Mouse (Mus musculus) frontal cortex, adult (tissue): ENCODE measurements around the gene Arhgap30.

ENCODE experiments used
- ATAC-seq: cut with Nextera tagmentation; 2 replicates; pipeline ENCODE4 v1.9.2; 2017; ENCODE audit warnings: mild to moderate bottlenecking, moderate library complexity, mixed read lengths; ENCODE audit not compliant: low TSS enrichment

The Arhgap30 gene

GRCm38 (mm10) chr1:171388376-171389102 is at the start of gene Arhgap30:
Gene Arhgap30, plus strand, starts transcription at chr1:171388954.
- no peak for ATAC-seq

- no peak for ATAC-seq
Measured at GRCm38 (mm10) chr1:171342262-171343207, 46.2 kb upstream of the Arhgap30 start.

DNA sequence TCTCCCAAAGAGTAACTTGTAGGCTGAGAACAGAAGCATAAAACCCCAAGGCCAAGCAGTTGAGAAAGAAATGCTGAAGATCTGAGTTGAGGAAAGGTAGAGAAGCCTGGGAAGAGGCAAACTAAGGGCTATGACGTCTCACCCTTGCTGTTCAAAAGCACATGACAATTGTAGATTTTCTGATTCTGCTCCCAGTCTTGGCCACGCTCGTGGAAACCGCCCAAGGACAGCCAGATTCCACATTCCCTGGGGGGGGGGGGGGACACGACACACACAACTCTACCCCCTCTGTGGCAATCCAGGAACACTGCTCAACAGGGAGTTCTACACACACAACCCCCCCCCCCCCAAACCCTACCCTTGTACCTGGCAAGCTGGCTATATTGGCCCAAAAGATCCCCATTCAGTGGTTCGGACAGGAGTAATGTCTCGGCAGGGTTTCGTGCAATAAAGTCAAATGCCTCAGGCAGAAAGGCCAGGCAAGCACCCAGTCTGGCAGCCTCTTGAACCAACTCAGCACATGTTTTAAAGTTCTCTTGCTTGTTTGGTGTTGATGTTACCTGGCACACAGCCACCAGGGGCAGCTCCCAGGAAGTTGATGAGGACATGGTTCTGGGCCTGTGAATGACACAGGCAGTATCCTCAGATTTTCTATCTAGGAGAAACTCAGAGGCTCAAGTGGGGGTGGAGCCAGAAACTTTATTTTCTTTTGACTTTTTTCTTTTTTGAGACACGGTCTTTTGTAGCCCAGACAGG is 44.7 kb upstream of the Arhgap30 start:
- no peak for ATAC-seq

- ATAC-seq = no peak
Measured at GRCm38 (mm10) chr1:171344715-171345114, 44.0 kb upstream of the Arhgap30 start.

GRCm38 (mm10) chr1:171345225-171346094 is 43.3 kb upstream of the Arhgap30 start, which contains the start of the genes Nit1 and Pfdn2:
Gene Nit1, minus strand, starts transcription at chr1:171345646.
Gene Pfdn2, plus strand, starts transcription at chr1:171345670.
- peak; percentile 95 for ATAC-seq

DNA sequence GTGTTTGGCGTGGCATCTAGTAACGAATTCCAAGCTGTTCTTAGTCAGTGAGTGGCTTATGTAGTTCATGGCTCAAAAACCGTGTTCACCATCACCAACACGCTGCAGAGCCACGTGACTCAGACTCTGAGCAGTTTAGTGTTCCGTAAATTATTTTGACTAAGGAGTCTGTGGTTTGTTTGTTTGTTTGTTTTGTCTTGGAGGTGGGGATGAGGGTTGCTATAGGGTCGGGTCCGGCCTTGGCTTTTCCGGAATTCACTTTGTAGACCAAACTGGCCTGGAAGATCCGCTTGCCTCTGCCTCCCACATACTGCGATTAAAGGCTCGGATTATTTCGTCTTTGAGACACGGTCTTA is 42.7 kb upstream of the Arhgap30 start:
- ATAC-seq = peak; percentile 4; the same call in 1 of the 2 replicates

GRCm38 (mm10) chr1:171348665-171349064 is 40.1 kb upstream of the Arhgap30 start:
- ATAC-seq = no peak

- no peak for ATAC-seq
Measured at GRCm38 (mm10) chr1:171349210-171349609, 39.5 kb upstream of the Arhgap30 start.

DNA sequence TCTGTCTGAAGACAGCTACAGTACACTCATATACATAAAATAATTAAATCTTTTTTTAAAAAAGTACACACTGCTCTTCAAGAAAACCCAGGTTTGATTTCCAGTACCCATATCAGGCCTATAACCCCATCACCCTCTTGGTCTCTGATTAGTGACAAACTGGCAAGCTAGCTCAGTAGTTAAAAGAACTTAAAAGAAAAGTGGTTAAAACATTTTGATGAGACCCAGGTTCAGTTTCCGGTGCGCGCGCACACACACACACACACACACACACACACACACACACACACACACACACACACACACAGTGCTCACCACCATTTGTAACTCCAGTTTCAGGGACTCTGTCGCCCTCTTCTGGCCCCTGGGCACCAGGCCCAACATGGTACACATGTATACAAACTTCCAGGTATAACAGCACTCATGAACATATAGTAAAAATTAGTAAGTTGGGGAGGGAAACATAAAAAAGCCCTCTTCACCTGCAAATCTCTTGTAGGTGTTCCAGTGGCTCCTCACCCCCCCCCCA is 32.9 kb upstream of the Arhgap30 start:
- ATAC-seq = no peak

DNA sequence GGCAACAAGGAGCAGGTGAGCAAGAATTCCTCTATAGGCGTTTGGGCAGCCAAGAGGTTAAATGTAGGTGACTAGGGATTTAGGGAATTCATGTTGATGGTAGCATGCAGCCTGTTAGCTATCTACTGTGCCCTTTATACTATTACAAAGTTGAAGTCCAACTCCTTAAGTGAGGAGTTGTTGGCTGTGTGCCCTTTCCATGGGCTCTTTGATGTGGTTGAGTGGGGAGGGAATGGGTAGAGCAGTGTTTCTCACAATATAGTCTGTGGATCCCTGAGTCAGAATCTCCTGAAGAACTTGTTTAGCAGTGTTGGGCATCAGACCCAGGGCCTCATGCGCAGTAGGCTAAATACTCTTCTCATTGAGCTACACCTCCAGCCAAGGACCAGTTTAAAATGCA is 31.9 kb upstream of the Arhgap30 start:
- ATAC-seq = no peak

DNA sequence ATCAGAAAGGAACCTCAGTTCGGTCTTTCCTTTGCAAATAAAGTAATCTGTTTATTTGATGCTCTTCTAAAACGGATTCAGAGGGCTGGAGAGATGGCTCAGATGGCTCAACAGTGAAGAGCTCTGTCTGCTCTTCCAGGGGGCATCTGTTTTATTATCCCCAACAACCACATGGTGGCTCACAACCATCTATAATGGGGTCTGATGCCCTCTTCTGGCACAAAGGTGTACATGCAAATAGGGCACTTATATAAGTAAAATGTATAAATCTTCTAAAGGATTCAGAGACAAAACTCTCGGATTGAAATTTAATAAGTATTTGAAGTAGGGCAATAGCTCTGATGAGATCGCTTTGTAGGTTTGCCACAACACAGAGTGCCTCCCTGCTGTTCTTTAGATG is 30.3 kb upstream of the Arhgap30 start:
- no peak for ATAC-seq

DNA sequence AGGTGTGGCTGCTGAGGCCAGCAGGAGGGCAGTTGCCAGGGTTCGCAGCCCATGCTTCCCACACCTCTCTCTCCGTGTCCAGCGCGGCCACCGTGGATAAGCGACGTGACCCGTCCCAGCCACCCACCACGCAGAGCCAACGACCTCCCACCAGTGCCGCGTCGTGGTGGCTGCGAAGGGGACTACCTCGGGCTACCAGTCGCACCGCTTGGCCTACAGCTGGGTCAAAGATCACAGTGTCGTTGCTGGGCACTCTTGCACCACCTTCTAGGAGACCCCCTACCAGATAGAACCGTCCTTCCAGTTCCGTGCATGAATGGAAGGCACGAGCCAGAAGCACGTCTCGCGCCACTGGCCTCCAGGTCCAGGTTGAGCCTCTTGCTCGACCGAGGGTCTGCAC is 28.5 kb upstream of the Arhgap30 start:
- peak; percentile 14 for ATAC-seq

- ATAC-seq = peak; percentile 91
Measured at GRCm38 (mm10) chr1:171360656-171361055, 28.1 kb upstream of the Arhgap30 start, which contains the start of gene Klhdc9. Gene Klhdc9, minus strand, starts transcription at chr1:171360798.

DNA sequence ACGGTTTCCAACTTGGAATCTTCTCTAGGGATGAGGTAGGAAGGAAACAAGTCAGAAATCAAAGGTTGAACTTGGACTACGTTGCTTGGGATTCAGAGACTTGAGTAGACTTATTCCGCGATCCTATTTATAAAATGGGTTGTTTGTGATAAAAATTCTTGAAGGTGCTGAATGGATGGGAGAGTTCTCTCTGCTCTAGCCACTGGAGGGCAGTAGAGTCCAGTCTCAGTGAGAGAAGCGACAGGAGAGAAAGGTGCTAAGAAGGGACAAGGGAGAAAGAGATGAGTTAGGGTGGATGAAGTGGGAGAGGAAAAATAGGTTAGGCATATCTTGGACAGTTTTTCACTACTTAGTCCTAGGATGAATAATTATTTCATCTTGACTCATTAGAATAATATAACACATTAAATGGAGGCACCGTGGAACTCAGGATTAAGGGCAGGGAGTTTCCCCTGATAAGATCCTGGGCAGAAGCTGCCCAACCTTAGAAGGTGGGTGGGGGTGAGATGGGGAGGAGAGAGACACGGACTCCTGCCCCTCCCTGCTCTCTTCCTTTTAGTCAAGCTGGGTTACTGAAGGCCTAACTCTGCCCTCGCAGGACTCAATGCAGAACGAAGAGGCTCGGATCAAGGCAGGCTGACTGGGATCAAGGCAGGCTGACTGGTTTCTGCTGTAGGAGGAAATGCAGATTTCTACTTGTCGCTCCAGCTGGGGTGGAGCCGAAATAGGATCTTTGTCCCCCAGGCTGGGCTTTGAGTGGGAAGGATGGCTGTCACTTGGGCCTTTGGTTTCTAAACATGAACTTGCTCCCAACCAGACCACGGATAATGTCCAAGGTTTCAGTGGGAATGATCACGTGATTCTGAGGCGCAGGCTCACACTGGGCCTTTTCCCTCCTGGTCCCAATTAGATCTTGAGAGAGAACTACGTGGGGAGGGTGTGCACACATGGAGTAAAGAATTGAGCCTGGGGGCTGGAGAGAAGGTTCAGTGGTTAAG is 27.3 kb upstream of the Arhgap30 start:
- peak; percentile 68 for ATAC-seq

- ATAC-seq = no peak
Measured at GRCm38 (mm10) chr1:171365934-171366333, 22.8 kb upstream of the Arhgap30 start.

DNA sequence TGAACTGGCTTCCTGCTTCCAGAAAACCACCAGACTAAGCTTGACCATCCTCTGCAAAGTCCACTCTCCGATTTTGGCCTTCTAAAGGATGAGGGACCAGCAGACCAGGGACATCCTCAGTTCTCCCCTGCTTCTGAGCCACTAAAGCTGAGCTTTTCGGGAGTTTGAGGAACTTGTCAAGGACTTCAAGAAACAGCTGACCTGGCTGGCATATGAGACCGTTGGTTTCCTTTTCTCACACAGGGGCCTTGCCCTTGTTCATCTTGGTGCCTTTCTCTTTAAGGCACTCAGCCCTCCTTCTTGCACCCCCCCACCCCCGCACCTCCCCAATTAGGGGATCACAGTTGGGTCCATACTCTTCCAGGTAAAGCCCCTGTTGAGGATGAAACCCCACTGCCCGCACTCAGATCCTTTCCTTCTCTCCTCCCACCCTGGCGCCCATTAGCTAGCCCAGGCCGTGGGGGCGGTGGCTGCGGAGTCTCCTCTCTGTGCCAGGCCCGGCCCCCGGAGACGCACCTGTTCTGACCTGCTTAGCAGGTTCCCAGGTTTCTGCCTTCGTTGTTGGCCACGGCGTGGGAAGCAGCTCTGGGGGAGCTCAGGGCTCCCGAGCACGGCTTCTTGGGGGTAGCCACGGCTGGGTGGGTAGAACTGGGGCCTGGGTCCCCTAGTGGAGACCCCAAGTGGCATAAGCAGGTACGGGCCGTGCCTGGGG is 18.8 kb upstream of the Arhgap30 start, which contains the start of gene Nectin4:
TSS of gene Nectin4 (plus strand) at position 255 of the 712 bp plus-strand sequence.
- ATAC-seq = no peak

DNA sequence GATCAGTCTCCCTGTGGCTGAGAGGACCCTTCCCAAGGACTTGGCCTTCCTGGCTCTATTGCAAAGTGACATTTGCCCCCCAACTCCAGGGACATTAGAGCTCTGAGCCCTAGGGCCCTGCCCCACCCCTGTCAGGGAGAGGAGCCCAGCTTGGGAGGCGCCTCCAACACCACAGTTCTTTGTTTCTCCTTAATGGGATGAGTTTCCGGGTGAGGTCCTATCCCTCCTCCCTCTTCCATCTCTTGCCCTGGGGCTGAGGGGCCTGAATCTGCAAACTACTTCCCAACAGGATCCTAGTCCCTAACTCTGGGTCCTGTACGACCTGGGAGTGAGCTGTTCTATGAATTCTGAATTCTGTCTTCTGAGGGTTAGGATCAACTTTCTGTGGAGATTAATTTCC is 15.9 kb upstream of the Arhgap30 start:
- no peak for ATAC-seq

DNA sequence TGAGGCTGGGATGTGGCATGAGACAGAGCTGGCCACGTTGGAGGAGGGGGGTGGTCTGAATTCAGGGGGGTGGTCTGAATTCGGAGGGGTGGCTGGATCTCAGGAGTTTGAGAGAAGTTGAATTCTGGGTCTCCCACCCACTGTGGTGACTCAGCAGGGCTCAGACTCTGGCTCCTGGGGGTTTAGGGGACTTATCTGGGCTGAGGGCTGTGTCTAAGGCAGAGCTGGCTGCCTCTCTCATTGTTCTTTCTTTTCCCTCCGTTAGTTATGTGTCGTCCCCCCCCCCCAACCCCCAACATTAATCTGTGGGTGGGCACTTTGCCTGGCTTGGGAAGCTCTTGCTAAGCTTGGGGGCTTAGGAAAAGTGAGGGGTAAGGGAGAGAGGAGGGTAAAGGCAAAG is 14.8 kb upstream of the Arhgap30 start:
- no peak for ATAC-seq

DNA sequence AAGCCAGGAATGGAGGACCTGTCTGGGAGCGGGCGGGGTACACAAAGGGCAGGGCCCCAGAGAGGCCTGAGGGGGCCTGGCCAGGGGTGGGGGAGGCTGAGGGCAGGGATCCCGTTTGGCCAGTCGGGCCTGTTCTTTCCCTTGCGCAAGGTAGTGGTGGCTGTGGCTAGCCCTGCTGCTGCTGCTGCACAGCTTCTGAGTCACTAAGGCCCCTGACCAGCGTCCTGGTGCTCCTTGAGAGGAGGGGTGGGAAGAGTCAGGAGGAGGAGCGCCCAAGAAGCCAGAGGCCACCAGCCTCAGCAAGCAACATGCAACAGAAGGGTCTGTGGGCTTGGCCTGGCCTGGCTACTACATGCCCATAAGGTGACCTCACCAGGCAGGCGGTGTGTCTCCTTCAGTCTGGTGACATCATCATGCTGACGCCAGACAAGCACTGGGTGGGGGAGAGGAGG is 13.1 kb upstream of the Arhgap30 start:
- no peak for ATAC-seq
